Mouse (Mus musculus) heart, postnatal 25 days (tissue): ENCODE results near the gene Thegl. TPM values are rescaled to one million over a fixed set of nuclear protein-coding genes. Genes with fewer than 3 reads are reported as not detected.
"Not testable (repeated sequence)": the region's sequence is repeated elsewhere in the genome, so short reads cannot be mapped to it uniquely, and the experiment has no call there.

ENCODE experiments used
- DNase-seq: peaks from one replicate; pipeline ENCODE4 v3.0.0; 2022; ENCODE audit warnings: low spot score
- intact Hi-C: fragments of 180-260 bp; cut with DNase I; formaldehyde crosslinking; loops from one replicate; pipeline ENCODE4 v1.15.1; 2025
- total RNA-seq, 2 experiments: library from RNA; stranded (reverse); gene quantifications; 2 replicates each; pipeline ENCODE4 v1.2.3; 2021

Gene Thegl
- not detected for total RNA-seq

DNA sequence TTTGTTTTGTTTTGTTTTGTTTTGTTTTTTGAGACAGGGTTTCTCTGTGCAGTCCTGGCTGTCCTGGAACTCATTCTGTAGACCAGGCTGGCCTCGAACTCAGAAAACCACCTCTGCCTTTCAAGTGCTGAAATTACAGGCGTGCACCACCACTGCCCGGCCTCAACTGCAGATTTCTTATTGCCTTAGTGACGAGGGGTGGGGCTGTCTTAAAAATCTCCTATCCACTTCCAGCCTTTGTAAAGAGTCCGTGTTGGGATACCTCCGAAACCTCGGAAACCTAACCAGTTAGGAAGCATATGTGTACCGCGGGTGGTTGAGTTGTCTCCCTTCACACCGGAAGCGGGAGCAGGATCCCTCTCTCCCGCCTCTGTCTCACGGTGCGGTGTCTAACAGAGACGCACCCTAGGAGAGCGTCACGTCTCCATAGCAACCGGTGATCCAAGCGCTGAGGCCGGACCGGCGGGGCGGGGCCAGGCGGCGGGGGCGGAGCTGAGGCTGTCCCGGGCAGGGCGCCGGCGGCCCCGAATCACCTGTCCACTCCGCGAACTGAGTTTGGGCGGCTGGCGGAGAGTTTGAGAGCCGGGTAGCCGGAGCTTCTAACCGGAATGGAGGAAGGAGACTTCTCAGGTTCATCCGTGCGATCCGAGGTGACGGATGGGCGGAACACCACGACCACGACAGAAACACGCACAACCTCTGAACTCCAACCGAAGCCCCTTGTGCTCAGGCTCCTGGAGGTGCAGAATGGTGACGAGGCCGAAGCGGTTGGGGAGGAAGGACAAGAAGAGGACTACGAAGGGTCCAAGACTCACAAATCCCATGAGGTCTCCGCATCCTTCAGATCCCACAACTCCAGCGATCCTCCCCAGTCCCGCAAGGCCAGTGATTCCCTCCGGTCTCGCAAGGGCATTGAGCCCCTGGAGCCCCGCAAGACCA, at the start of gene Thegl:
TSS of gene Thegl (plus strand) at position 480 of the 939 bp plus-strand sequence.
- peak; percentile 45 for DNase-seq
- intact Hi-C loops, result no loop called here

DNA sequence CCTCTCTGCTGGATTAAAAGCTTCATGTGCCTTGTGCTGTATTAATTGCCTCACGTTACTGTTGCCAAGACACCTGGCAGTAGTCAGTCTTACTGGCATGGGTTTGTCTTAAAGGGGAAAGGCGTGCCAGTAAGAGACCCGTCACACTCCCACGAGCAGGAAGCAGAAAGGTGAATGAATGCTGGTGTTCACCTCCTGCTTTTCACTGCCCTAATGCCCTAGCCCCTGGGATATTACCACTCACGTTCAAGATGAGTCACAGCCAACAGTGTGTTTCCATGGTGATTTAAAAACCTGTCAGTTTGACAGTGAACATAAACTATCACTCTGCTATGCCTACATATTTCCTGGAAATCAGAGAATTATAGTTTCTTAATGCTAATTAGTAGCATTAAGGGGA, 46.6 kb upstream of the Thegl start:
- intact Hi-C loops, result no loop called here
- no peak for DNase-seq

DNA sequence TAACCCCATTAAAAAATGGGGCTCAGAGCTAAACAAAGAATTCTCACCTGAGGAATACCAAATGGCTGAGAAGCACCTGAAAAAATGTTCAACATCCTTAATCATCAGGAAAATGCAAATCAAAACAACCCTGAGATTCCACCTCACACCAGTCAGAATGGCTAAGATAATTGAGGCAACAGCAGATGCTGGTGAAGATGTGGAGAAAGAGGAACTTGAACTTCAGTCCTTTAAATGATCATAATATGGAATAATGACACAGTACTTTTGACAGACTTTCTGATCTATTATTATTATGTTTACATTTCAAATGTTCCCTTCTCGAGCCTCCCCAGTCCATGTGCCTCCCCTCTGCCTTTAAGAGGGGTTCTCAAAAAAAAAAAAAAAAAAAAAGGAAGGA, 44.7 kb upstream of the Thegl start:
- intact Hi-C loops, result loop anchor here (5.0 kb wide), 1 partner anchor 64 kb away; the partner anchor contains the start of gene Aasdh

GRCm38 (mm10) chr5:76973488-76973887, 42.3 kb upstream of the Thegl start:
- intact Hi-C loops, result loop anchor here (5.0 kb wide), 1 partner anchor 66 kb away; the partner anchor contains the start of gene Aasdh
- DNase-seq, result no peak

More for the DNA sequence above, 44.7 kb upstream of the Thegl start:
- not testable (repeated sequence) for DNase-seq

GRCm38 (mm10) chr5:76974207-76974553, 41.6 kb upstream of the Thegl start:
- DNase-seq, result no peak
- intact Hi-C loops, result loop anchor here (2.0 to 5.0 kb wide), 2 partner anchors 23 to 67 kb away; partner anchors contain the start of genes Aasdh, Paics and Ppat

- intact Hi-C loops, result loop anchor here (2.0 to 5.0 kb wide), 2 partner anchors 24 to 67 kb away; partner anchors contain the start of genes Aasdh, Paics and Ppat
- peak; percentile 62 for DNase-seq
Observed at GRCm38 (mm10) chr5:76974554-76975285, 41.1 kb upstream of the Thegl start, which contains the start of gene Srp72. TSS of gene Srp72 (plus strand) at chr5:76974683.

DNA sequence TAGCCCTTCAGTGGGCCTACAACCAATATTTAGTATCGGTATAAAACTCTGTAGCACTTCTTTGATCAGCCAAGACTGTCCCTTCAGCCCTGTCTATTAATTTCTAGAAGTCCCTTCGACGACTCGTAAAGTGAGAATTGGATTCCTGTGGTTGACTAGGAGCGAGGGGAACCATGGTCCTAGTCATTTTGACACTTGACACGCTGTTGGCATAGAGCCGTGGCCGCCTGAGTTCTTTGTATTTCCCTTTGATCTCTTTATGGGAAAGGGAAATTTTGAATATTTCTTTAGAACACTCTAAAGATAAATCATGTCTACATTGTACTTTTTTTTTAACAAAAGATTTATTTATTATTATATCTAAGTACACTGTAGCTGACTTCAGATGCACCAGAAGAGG, 40.1 kb upstream of the Thegl start:
- intact Hi-C loops, result loop anchor here (2.0 kb wide), 1 partner anchor 25 kb away; the partner anchor contains the start of genes Paics and Ppat
- no peak for DNase-seq

DNA sequence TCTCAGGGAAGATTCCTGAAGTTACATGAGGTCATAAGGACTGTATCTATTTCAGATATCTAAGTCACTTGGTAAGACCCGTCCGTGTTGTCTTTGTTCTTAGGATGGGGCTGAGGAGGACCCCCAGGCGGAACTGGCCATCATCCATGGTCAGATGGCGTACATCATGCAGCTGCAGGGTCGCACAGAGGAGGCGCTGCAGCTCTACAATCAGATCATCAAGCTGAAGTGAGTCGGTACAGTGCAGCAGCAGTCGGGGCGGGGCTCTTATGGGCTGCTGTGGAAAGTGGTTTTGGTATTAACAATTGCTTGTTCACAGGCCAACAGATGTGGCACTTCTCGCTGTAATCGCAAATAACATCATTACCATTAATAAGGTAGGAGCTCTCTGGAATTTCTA, 31.8 kb upstream of the Thegl start:
- intact Hi-C loops, result no loop called here
- DNase-seq, result no peak

DNA sequence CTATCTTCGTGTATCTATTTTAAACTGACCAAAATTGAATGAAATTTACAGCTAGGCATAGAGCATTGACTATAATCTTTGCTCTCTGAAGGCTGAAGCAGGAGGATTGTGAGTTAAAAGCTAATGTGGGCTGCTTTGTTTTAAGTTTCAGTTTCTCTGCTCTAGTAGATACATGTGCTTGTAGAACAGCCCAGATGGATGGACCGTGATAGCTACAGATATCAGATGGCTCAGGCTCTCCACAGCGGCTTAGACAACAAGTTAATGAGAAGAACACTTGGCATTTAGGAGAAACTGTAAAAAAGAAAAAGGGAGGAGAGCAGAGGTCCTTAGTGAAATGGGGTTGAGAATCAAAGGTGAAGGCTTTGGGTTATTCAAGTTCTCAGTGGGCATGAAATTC, 25.0 kb upstream of the Thegl start:
- DNase-seq, result no peak
- intact Hi-C loops, result no loop called here

DNA sequence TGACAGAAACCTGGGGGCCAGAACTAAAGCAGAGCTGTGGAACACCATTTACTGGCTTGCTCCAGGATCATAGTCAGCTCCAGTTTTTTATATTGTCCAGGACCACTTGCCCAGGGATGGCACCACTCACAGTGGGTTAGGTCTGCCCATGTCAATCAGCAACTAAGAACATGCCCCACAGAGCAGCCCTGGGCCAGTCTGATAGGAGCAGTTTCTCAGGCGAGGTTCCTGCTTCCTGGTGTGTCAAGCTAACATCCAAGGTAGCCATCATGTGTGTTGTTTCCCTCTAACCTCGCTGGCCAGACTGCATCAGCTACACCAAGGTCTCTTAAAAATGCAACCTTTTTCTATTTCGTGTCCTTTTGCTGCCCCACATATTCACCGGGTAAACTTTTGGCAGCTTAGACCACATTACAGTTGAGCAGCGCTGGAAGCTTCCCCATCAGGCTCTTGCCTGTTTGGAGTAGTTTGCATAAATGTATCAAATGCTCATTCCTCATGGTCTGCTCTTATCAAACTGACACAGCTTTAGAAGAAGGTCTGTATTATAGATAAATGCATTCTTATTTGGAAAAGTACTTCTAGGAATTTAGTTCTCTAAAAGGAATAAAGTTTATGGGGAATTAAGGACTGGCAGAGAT, 22.5 kb upstream of the Thegl start:
- intact Hi-C loops, result no loop called here

GRCm38 (mm10) chr5:76998416-76998815, 17.4 kb upstream of the Thegl start:
- DNase-seq, result no peak

More for the DNA sequence above, 22.5 kb upstream of the Thegl start:
- no peak for DNase-seq

DNA sequence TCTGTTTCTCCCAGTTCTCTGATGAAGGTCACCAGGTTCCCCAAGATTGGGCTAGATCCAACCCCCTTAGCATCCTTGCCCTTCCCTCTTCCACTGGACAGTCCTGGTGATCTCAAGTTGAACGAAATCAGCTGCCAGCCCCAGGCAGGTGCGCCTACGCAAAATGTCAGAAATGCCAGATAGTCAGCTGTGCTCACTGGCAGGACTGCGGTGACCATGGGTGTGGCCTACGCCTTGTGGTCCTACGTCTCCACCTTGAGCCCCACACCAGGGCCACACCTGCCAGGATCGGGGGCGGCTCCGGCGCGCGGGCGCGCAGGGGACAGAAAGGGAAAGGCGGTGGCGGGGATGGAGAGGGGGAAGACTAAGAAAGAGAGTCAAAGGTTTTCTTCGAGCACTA, 14.6 kb upstream of the Thegl start:
- intact Hi-C loops, result no loop called here
- no peak for DNase-seq

More at GRCm38 (mm10) chr5:76998416-76998815, 17.4 kb upstream of the Thegl start:
- intact Hi-C loops, result loop anchor here (2.0 to 5.0 kb wide), 2 partner anchors 169 to 218 kb away; no protein-coding TSS in a partner anchor

DNA sequence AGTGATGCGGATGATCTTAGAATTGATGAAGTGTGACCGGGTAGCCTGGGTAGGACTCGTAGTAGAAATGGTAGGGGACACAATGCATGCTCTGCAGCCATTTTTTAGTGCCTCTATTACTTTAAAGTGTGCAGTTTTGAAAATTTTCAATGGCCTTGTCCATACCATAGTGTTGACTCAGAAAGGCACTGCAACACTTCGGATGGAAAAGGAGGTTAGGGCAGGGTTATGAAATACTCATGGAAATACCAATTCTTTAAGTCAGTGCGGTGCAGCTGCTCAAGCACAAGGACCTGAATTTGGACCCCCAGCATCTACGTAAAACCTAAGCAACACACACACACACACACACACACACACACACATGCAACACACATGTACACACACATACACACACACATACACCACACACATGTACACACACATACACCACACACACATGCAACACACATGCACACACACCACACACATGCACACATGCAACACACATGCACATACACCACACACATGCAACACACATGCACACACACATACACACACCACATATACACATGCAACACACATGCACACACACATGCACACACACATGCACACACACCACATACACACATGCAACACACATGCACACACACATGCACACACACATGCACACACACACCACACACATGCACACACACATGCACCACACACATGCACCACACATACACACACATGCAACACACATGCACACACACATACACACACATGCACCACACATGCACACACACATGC, 11.6 kb upstream of the Thegl start, which contains the start of gene Arl9:
TSS of gene Arl9 (plus strand) at position 5 of the 771 bp plus-strand sequence.
- intact Hi-C loops, result no loop called here
- no peak for DNase-seq

GRCm38 (mm10) chr5:77010352-77010751, 5.5 kb upstream of the Thegl start:
- DNase-seq, result no peak
- intact Hi-C loops, result no loop called here

GRCm38 (mm10) chr5:77011082-77011481, 4.7 kb upstream of the Thegl start:
- intact Hi-C loops, result no loop called here

GRCm38 (mm10) chr5:77013171-77013570, 2.7 kb upstream of the Thegl start:
- no peak for DNase-seq
- intact Hi-C loops, result no loop called here

More at GRCm38 (mm10) chr5:77011082-77011481, 4.7 kb upstream of the Thegl start:
- DNase-seq, result no peak

DNA sequence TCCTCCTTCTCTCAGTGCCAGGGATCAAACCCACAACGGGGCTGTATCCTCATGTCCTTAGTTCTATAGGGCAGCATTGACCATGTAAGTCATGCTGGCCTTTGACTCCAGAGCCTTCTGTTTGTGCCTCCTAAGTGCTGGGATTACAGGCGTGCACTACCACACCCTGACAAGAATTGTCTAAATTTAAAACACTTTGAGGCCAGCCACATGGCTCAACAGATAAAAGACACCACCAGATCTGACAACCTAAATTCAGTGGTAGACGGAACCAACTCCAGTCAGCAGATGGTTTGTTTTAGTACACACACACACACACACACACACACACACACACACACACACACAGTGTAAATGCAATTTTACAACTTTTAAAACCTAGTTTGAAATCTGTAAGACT, 12.2 kb downstream of the Thegl start:
- no peak for DNase-seq
- intact Hi-C loops, result loop anchor here (2.0 kb wide), 1 partner anchor 191 kb away; no protein-coding TSS in a partner anchor

- no peak for DNase-seq
Observed at GRCm38 (mm10) chr5:77029735-77030134, 13.9 kb downstream of the Thegl start.

DNA sequence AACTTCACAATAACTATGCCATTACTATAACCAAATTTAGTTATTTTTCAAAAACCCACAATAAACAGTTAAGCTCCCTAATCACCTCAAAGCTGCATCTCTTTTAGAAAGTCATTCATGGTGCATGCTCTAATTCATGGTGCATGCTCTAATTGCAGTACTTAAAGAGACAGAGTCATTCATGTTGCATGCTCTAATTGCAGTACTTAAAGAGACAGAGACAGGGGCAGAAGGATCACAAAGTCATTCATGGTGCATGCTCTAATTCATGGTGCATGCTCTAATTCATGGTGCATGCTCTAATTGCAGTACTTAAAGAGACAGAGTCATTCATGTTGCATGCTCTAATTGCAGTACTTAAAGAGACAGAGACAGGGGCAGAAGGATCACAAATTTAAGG, 19.3 kb downstream of the Thegl start:
- intact Hi-C loops, DNase-seq: not testable (repeated sequence)

More at GRCm38 (mm10) chr5:77029735-77030134, 13.9 kb downstream of the Thegl start:
- intact Hi-C loops, result loop anchor here (1.0 to 2.0 kb wide), 2 partner anchors 140 to 189 kb away; no protein-coding TSS in a partner anchor
